Mouse (Mus musculus): Measurements from ENCODE around the gene Eya3. TPM values are rescaled to one million over a fixed set of nuclear protein-coding genes. Genes with fewer than 3 reads are reported as not detected.
"Not testable (repeated sequence)": the region's sequence is repeated elsewhere in the genome, so short reads cannot be mapped to it uniquely, and the experiment has no call there.

Eya3 gene
- total RNA-seq, 4 experiments from 2014 or later: 23.8 to 33.6 (median 32.0) TPM

- DNase-seq: peak; percentile 19
These were observed 105.5 kb downstream of the Eya3 start for GRCm38 (mm10) chr4:132743992-132744911.

GRCm38 (mm10) chr4:132746911-132747517 lies 108.2 kb downstream of the Eya3 start:
- DNase-seq: no peak

- DNase-seq: peak; percentile 17
These were observed 109.0 kb downstream of the Eya3 start for GRCm38 (mm10) chr4:132747664-132748259.

- DNase-seq: no peak
These were observed 110.0 kb downstream of the Eya3 start for GRCm38 (mm10) chr4:132748778-132749177.

- no peak for DNase-seq
These were observed 110.6 kb downstream of the Eya3 start for GRCm38 (mm10) chr4:132749258-132749982.

- no peak for DNase-seq
These were observed 114.2 kb downstream of the Eya3 start for GRCm38 (mm10) chr4:132752992-132753391.

GRCm38 (mm10) chr4:132756974-132757373 lies 118.2 kb downstream of the Eya3 start, which contains the start of gene Smpdl3b:
Gene Smpdl3b, minus strand, starts transcription at chr4:132757252.
- peak; percentile 77 for DNase-seq

- DNase-seq: no peak
These were observed 119.0 kb downstream of the Eya3 start for GRCm38 (mm10) chr4:132757633-132758351.

GRCm38 (mm10) chr4:132760296-132760695 lies 121.5 kb downstream of the Eya3 start:
- no peak for DNase-seq

GRCm38 (mm10) chr4:132762602-132763001 lies 123.8 kb downstream of the Eya3 start:
- DNase-seq: no peak

GRCm38 (mm10) chr4:132763125-132763524 lies 124.3 kb downstream of the Eya3 start:
- not testable (repeated sequence) for DNase-seq

GRCm38 (mm10) chr4:132767914-132768876 lies 129.4 kb downstream of the Eya3 start, which contains the start of gene Rpa2:
Gene Rpa2, plus strand, starts transcription at chr4:132768332.
- peak; percentile 98 for DNase-seq

GRCm38 (mm10) chr4:132771776-132772175 lies 133.0 kb downstream of the Eya3 start:
- no peak for DNase-seq

Other genes starting within 250 kb of the Eya3 start
- gene Phactr4, start 216.5 kb upstream of the Eya3 start, total RNA-seq (2022): 10 to 100 TPM; 53.7 to 67.7 (median 58.6) TPM
- 10 to 100 TPM in 1 of 4 experiments, 1 to 10 TPM in 3; 7.7 to 11.0 (median 9.6) TPM for gene Med18, start 175.1 kb upstream of the Eya3 start, total RNA-seq (2022)
- 10 to 100 TPM; 13.4 to 16.2 (median 14.4) TPM for gene Sesn2, start 128.5 kb upstream of the Eya3 start, total RNA-seq (2022)
- gene Atpif1, start 105.3 kb upstream of the Eya3 start, total RNA-seq (2022): 100 to 1,000 TPM; 275 to 400 (median 333) TPM
- 100 to 1,000 TPM in 2 of 4 experiments, 10 to 100 TPM in 2; 92.6 to 121 (median 106) TPM for gene Dnajc8, start 103.4 kb upstream of the Eya3 start, total RNA-seq (2022)
- 1 to 10 TPM; 1.6 to 6.1 (median 3.8) TPM for gene Ptafr, start 74.9 kb upstream of the Eya3 start, total RNA-seq (2022)
- gene Xkr8, start 93.6 kb downstream of the Eya3 start, total RNA-seq (2022): 1 to 10 TPM; 5.9 to 7.3 (median 6.6) TPM
- gene Smpdl3b, start 118.3 kb downstream of the Eya3 start, total RNA-seq (2022): 1 to 10 TPM; 1.4 to 5.1 (median 3.1) TPM
- gene Rpa2, start 129.3 kb downstream of the Eya3 start, total RNA-seq (2022): 10 to 100 TPM; 11.4 to 17.0 (median 12.4) TPM
- gene Themis2, start 157.4 kb downstream of the Eya3 start, total RNA-seq (2022): 1 to 10 TPM; 2.1 to 5.9 (median 3.2) TPM
- gene Ppp1r8, start 204.2 kb downstream of the Eya3 start, total RNA-seq (2022): 10 to 100 TPM; 41.0 to 49.9 (median 44.3) TPM
- 10 to 100 TPM; 57.9 to 65.2 (median 60.1) TPM for gene Stx12, start 245.5 kb downstream of the Eya3 start, total RNA-seq (2022)

Measured in adrenal gland, adult 8-10 months (tissue).